Mouse (Mus musculus) liver (tissue): Measurements from ENCODE around the gene Pdik1l.

ENCODE experiments used
- DNase-seq: peaks from one replicate; pipeline ENCODE4 v3.0.0-alpha.2; 2020; ENCODE audit warnings: mixed read lengths

Gene Pdik1l

GRCm38 (mm10) chr4:134237582-134238278, 50.0 kb downstream of the Pdik1l start:
- DNase-seq, result no peak

GRCm38 (mm10) chr4:134234876-134235275, 52.8 kb downstream of the Pdik1l start:
- no peak for DNase-seq

GRCm38 (mm10) chr4:134230431-134230830, 57.3 kb downstream of the Pdik1l start:
- no peak for DNase-seq

GRCm38 (mm10) chr4:134227194-134227593, 60.5 kb downstream of the Pdik1l start, which contains the start of gene Catsper4:
Gene Catsper4, minus strand, starts transcription at chr4:134227383.
- DNase-seq, result no peak
